Mouse (Mus musculus) hindbrain, embryonic 16.5 days (tissue): Measurements from ENCODE around the gene Mrpl49. TPM values are rescaled to one million over a fixed set of nuclear protein-coding genes. Genes with fewer than 3 reads are reported as not detected.

Experiments used
- ATAC-seq: fragments of 200-750 bp; cut with Nextera tagmentation; 2 replicates; pipeline ENCODE4 v1.8.0; 2017; ENCODE audit warnings: moderate TSS enrichment, moderate library complexity
- H3K27ac ChIP-seq: fragments of 300-500 bp; sonication (generic); 2 replicates; pipeline ENCODE4 v1.5.1; 2014; ENCODE audit warnings: low read depth, mild to moderate bottlenecking, control low read depth, low read length, moderate library complexity
- H3K27me3 ChIP-seq: fragments of 300-500 bp; sonication (generic); replicated peaks from 2 replicates; pipeline ENCODE4 v1.6.1; 2014; ENCODE audit warnings: low read length; ENCODE audit not compliant: control insufficient read depth, insufficient read depth
- H3K36me3 ChIP-seq: fragments of 300-500 bp; sonication (generic); 2 replicates; pipeline ENCODE4 v1.6.1; 2014; ENCODE audit warnings: mild to moderate bottlenecking, low read length, moderate library complexity, mixed read lengths; ENCODE audit not compliant: control insufficient read depth, insufficient read depth
- H3K4me1 ChIP-seq: fragments of 300-500 bp; sonication (generic); 2 replicates; pipeline ENCODE4 v1.6.1; 2014; ENCODE audit warnings: low read depth, low read length; ENCODE audit not compliant: control insufficient read depth, insufficient read depth
- H3K4me2 ChIP-seq: fragments of 300-500 bp; sonication (generic); 2 replicates; pipeline ENCODE4 v1.6.1; 2014; ENCODE audit warnings: mild to moderate bottlenecking, low read length, control low read depth, moderate library complexity
- H3K4me3 ChIP-seq: fragments of 300-500 bp; sonication (generic); 2 replicates; pipeline ENCODE4 v1.5.1; 2014; ENCODE audit warnings: mild to moderate bottlenecking, low read length, control low read depth, moderate library complexity
- H3K9ac ChIP-seq: fragments of 300-500 bp; sonication (generic); 2 replicates; pipeline ENCODE4 v1.6.1; 2014; ENCODE audit warnings: low read depth, mild to moderate bottlenecking, control low read depth, low read length, moderate library complexity
- H3K9me3 ChIP-seq: fragments of 300-500 bp; sonication (generic); 2 replicates; pipeline ENCODE4 v1.6.1; 2014; ENCODE audit warnings: mild to moderate bottlenecking, low read length, moderate library complexity; ENCODE audit not compliant: control insufficient read depth
- WGBS: fragments of 180-500 bp; shearing (Covaris S2); extraction: QIAGEN DNeasy Blood & Tissue Kit; methylation state at CpG from one replicate; pipeline ENCODE4 v1.1.7; 2014; 5-methylcytosine and 5-hydroxymethylcytosine counted together
- polyA plus RNA-seq: library from polyadenylated mRNA; unstranded; fragments of >200 nt; fragmentation: Nextera tagmentation; extraction: Ambion mirVana; gene quantifications from 2 replicates; pipeline ENCODE4 v1.2.1, GENCODE M21; 2015

Gene Mrpl49
- polyA plus RNA-seq, 1 experiment from 2014 or later, result 68.8 TPM

- under 1% methylated on average over 58 of the region's 58 CpGs for WGBS
- Histone ChIP-seq H3K27me3 (no peaks in the 10 kb centered on the region), H3K4me1 (peaks cover 19% of the 10 kb centered on the region), H3K9ac (peak within 1 kb of the TSS; percentile 61), H3K36me3 (peaks cover 13% of the 10 kb centered on the region), H3K4me2 (peak within 1 kb of the TSS; percentile 96), H3K27ac (no peak within 1 kb of the TSS), H3K4me3 (peak within 1 kb of the TSS; percentile 53), H3K9me3 (no peaks in the 10 kb centered on the region)
- ATAC-seq, result peak; percentile 93
Measured at GRCm38 (mm10) chr19:6084478-6085248, 27.1 kb upstream of the Mrpl49 start, which contains the start of the genes Zfpl1 and Cdca5. Gene Zfpl1, minus strand, starts transcription at chr19:6084956. Gene Cdca5, plus strand, starts transcription at chr19:6084983.

GRCm38 (mm10) chr19:6082156-6082555 is 24.6 kb upstream of the Mrpl49 start, which contains the start of gene Gm28374:
Gene Gm28374, minus strand, starts transcription at chr19:6082256.
- Histone ChIP-seq H3K9ac (no peak within 1 kb of the TSS), H3K4me3 (no peak within 1 kb of the TSS), H3K9me3 (no peaks in the 10 kb centered on the region), H3K4me1 (peaks cover 19% of the 10 kb centered on the region), H3K4me2 (no peak within 1 kb of the TSS), H3K27me3 (no peaks in the 10 kb centered on the region), H3K27ac (no peak within 1 kb of the TSS), H3K36me3 (peaks cover 15% of the 10 kb centered on the region)
- ATAC-seq, result no peak
- WGBS, result 82% methylated on average over 9 of the region's 9 CpGs

DNA sequence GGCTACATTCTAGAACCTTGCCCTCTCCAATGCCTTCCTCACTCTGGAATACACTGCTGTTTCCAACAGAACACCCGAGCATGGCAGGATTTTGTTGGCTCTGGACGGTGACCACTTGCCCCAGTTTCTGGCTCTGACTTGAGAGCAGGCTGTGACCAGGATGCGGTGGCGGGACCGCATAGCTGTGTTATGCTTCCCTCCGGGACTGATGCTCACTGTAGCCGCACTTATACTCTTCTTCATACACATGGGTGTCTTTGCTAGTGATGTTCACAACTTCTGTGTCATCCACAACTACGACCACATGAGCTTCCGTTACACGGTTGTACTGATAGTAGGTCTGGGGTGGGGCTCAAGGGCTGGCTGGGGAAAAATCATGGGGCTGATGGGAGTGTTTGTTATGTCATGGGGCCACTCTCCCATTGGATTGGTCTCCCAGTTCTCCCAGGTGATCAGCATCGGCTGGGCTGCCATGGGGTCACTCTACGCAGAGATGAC is 22.4 kb upstream of the Mrpl49 start, which contains the start of gene Tmem262:
TSS of gene Tmem262 (plus strand) at position 51 of the 498 bp plus-strand sequence.
- Histone ChIP-seq H3K9me3 (no peaks in the 10 kb centered on the region), H3K27ac (no peak within 1 kb of the TSS), H3K4me3 (no peak within 1 kb of the TSS), H3K4me1 (peaks cover 18% of the 10 kb centered on the region), H3K36me3 (peaks cover 15% of the 10 kb centered on the region), H3K4me2 (no peak within 1 kb of the TSS), H3K9ac (no peak within 1 kb of the TSS), H3K27me3 (no peaks in the 10 kb centered on the region)
- ATAC-seq, result no peak
- WGBS, result 95% methylated on average over 12 of the region's 12 CpGs

DNA sequence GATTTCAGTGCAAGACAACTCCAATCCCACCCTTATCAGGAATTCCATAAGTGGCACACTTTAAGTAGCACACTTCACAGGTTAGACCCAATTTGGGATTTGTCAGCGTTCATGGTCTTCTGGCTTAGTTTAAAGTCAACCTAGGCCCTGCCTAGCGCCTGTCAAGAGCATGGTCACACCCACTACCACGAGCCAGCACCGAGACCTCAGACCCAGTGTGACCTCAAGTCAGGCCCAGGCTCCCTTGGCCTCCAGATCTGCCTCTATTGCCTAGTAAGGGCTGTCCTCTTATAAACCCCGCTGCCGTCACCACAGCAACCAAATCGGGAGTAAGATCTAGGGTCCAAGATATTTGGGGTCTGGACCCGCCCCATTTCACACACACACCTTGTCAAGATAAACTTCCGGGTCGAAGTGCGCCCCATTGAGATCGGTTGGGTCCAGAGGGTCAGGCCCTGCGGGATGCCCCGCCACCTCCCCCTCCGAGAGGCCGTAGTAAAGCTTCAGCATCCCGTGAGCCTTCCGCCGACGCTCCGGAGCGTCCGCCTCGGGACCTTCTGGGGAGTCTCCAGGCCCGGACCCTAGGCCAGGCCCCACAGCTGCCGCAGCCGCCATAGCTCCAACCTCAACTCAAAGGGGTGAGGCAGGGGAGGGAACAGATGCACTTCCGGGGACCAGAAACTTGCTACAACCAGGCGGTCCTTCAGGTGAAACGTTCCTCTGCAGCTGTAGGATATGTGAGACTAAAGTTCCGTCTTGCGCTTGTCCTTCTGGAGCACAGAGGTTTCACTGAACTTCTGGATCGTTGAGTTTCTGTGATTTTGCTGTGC is 19.2 kb upstream of the Mrpl49 start, which contains the start of gene Vps51:
TSS of gene Vps51 (minus strand) at position 668 of the 830 bp plus-strand sequence.
- Histone ChIP-seq H3K4me1 (peaks cover 6% of the 10 kb centered on the region), H3K36me3 (peaks cover 19% of the 10 kb centered on the region), H3K4me3 (peak within 1 kb of the TSS; percentile 76), H3K27ac (peak within 1 kb of the TSS; percentile 92), H3K9ac (peak within 1 kb of the TSS; percentile 87), H3K27me3 (no peaks in the 10 kb centered on the region), H3K9me3 (no peaks in the 10 kb centered on the region), H3K4me2 (peak within 1 kb of the TSS; percentile 73)
- ATAC-seq, result peak; percentile 93
- 1% methylated on average over 31 of the region's 33 CpGs for WGBS

DNA sequence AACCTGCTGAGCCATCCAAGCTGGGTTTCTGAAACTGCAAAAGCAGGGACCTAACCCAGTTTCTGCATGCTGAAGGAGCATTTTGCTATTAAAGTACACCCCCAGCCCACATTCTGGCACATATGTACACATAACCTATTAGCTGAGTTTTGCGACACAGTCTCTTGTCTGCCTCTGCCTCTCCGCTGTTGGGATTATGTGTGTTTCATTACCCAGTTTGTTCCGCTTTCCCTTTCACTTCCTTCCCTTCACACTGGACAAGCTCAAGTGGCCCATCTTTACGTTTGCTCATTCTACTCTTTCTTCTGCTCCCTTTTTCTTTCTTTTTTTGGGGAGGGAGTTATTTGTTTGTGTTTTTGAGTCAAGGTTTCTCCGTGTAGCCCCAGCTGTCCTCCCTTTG is 16.3 kb upstream of the Mrpl49 start:
- Histone ChIP-seq H3K4me2 (no peak overlapping the region), H3K27me3 (no peaks in the 10 kb centered on the region), H3K9me3 (no peaks in the 10 kb centered on the region), H3K9ac (no peak overlapping the region), H3K4me1 (peaks cover 6% of the 10 kb centered on the region), H3K36me3 (peaks cover 29% of the 10 kb centered on the region), H3K4me3 (no peak overlapping the region), H3K27ac (no peak overlapping the region)
- ATAC-seq, result no peak
- 90% methylated on average over 5 of the region's 5 CpGs for WGBS

DNA sequence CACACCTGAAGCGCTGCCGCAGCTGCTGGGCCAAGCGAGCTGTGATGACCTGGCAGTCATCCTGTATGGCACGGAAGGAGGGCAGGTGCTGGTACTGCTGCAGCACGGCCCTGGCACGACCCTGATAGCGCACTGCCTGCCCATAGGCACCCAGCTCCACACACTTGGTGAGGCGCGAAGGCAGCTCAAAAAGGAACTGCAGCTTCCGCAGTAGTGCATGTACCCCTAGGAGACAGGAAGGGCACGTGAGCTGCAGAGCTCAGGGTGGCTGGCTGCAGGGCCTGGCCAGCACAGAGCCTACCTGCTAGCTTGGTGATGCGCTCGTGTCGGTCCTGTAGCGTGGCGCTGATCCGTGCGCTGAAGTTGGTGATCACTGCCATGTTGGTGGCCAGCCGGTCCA is 13.7 kb upstream of the Mrpl49 start:
- no peak overlapping the region for H3K27ac ChIP-seq
- H3K9ac ChIP-seq, result no peak overlapping the region
- 95% methylated on average over 19 of the region's 19 CpGs for WGBS
- H3K4me2 ChIP-seq, result no peak overlapping the region
- H3K36me3 ChIP-seq, result peaks cover 28% of the 10 kb centered on the region
- H3K27me3 ChIP-seq, result no peaks in the 10 kb centered on the region
- no peak overlapping the region for H3K4me3 ChIP-seq
- ATAC-seq, result no peak
- peaks cover 17% of the 10 kb centered on the region for H3K4me1 ChIP-seq
- no peaks in the 10 kb centered on the region for H3K9me3 ChIP-seq

DNA sequence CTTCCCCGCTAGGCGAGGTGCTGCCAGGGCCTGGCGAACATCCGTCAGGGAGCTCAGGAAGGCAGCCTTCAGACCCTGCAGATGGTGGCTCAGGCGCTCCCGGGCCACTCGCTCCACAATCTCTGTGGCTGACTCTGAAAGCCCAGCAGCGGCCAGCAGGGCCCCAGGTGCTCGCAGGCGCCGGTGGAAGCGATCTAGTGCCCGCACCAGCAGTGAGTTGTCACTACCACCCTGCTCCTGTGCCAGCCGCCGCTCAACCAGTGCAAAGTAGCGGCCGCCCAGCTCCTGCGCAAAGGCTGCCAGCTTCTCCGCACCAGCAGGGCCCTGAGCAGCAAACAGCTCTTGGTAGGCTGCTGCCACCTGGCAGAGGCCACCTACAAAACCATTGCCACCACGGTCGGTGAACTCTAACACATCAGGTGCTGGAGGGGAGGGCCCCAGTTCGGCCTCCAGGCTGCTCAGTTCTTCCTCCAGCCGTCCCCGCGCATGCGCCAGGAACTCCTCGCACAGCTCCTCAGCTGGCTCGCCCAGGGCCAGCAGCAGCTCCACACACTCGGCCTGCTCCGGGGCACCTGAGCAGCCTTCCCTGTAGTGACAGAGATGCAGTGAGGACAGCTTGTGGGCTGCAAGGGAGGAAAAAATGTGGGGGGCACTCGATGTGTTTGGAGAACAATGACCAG is 13.1 kb upstream of the Mrpl49 start:
- no peak for ATAC-seq
- 91% methylated on average over 31 of the region's 31 CpGs for WGBS
- no peaks in the 10 kb centered on the region for H3K27me3 ChIP-seq
- no peaks in the 10 kb centered on the region for H3K9me3 ChIP-seq
- H3K9ac ChIP-seq, result no peak overlapping the region
- H3K36me3 ChIP-seq, result peaks cover 28% of the 10 kb centered on the region
- no peak overlapping the region for H3K4me2 ChIP-seq
- H3K4me3 ChIP-seq, result no peak overlapping the region
- H3K27ac ChIP-seq, result no peak overlapping the region
- peaks cover 18% of the 10 kb centered on the region for H3K4me1 ChIP-seq

- Histone ChIP-seq H3K9me3 (no peaks in the 10 kb centered on the region), H3K4me2 (no peak overlapping the region), H3K9ac (no peak overlapping the region), H3K27ac (no peak overlapping the region), H3K4me3 (no peak overlapping the region), H3K27me3 (no peaks in the 10 kb centered on the region), H3K36me3 (peaks cover 28% of the 10 kb centered on the region), H3K4me1 (peaks cover 20% of the 10 kb centered on the region)
- 96% methylated on average over 10 of the region's 10 CpGs for WGBS
- ATAC-seq, result no peak
Measured at GRCm38 (mm10) chr19:6069851-6070250, 12.3 kb upstream of the Mrpl49 start.
